Mouse (Mus musculus) kidney, adult 2 months (tissue): ENCODE data around the gene Gfap.

Experiments
- CTCF ChIP-seq: fragments of 200-500 bp; conservative IDR thresholded peaks from 2 replicates; pipeline ENCODE4 v1.5.1; 2011; ENCODE audit warnings: low read depth, mild to moderate bottlenecking, control low read depth, low read length, moderate library complexity, mixed read lengths; ENCODE audit not compliant: insufficient read depth, insufficient read length
- POLR2A ChIP-seq: fragments of 200-500 bp; IDR thresholded peaks from one replicate; pipeline ENCODE4 v1.6.1; 2011; ENCODE audit warnings: low read depth, low read length, control low read depth

- TF ChIP-seq CTCF = peak; percentile 53
- TF ChIP-seq POLR2A = no peak
Observed at GRCm38 (mm10) chr11:102864272-102864671, 36.4 kb downstream of the Gfap start.
